Mouse (Mus musculus): ENCODE measurements at regions not wholly inside any gene's neighbourhood (a gene's known extent, or its start where the extent isn't known, plus 50 kb on each side); places are given as distances from the start of the nearest gene placed in this dataset.

GRCm38 (mm10) chr17:51683318-51683717 is 149.8 kb downstream of the Satb1 start:
- H3K9ac ChIP-seq (replicated peaks; ENCODE audit: low read depth, low read length), result no peak overlapping the region
- no peaks in the 10 kb centered on the region for H3K27me3 ChIP-seq (ENCODE audit: control insufficient read depth, insufficient read depth, low read length)
- no peak overlapping the region for H3K4me2 ChIP-seq (replicated peaks; ENCODE audit: low read depth, low read length)
- no peaks in the 10 kb centered on the region for H3K9me3 ChIP-seq (ENCODE audit: control insufficient read depth, low read depth, low read length)
- WGBS, result 75% methylated on average over 4 of the region's 4 CpGs
- H3K4me1 ChIP-seq (ENCODE audit: control insufficient read depth, insufficient read depth, low read length), result no peaks in the 10 kb centered on the region
- no peak for ATAC-seq (ENCODE audit: insufficient number of reproducible peaks, insufficient read depth, low FRiP score, low read depth)
- H3K4me3 ChIP-seq (ENCODE audit: low read depth, low read length), result no peak overlapping the region
- H3K27ac ChIP-seq (ENCODE audit: low read length), result no peak overlapping the region
- H3K36me3 ChIP-seq (ENCODE audit: control insufficient read depth, insufficient read depth, low read length), result no peaks in the 10 kb centered on the region

GRCm38 (mm10) chr17:51682368-51682767 is 150.7 kb downstream of the Satb1 start:
- Histone ChIP-seq H3K9me3 (ENCODE audit: control insufficient read depth, low read depth, low read length) (no peaks in the 10 kb centered on the region), H3K27me3 (ENCODE audit: control insufficient read depth, insufficient read depth, low read length) (no peaks in the 10 kb centered on the region), H3K4me3 (ENCODE audit: low read depth, low read length) (no peak overlapping the region), H3K9ac (replicated peaks; ENCODE audit: low read depth, low read length) (no peak overlapping the region), H3K4me1 (ENCODE audit: control insufficient read depth, insufficient read depth, low read length) (no peaks in the 10 kb centered on the region), H3K36me3 (ENCODE audit: control insufficient read depth, insufficient read depth, low read length) (no peaks in the 10 kb centered on the region), H3K4me2 (replicated peaks; ENCODE audit: low read depth, low read length) (no peak overlapping the region), H3K27ac (ENCODE audit: low read length) (no peak overlapping the region)
- ATAC-seq (ENCODE audit: insufficient number of reproducible peaks, insufficient read depth, low FRiP score, low read depth), result no peak
- 71% methylated on average over 3 of the region's 3 CpGs for WGBS

GRCm38 (mm10) chr17:51677451-51677850 is 155.6 kb downstream of the Satb1 start:
- H3K36me3 ChIP-seq (ENCODE audit: control insufficient read depth, insufficient read depth, low read length), result no peaks in the 10 kb centered on the region
- no peaks in the 10 kb centered on the region for H3K4me1 ChIP-seq (ENCODE audit: control insufficient read depth, insufficient read depth, low read length)
- H3K4me3 ChIP-seq (ENCODE audit: low read depth, low read length), result no peak overlapping the region
- WGBS, result 89% methylated on average over 8 of the region's 8 CpGs
- ATAC-seq (ENCODE audit: insufficient number of reproducible peaks, insufficient read depth, low FRiP score, low read depth), result no peak
- H3K9me3 ChIP-seq (ENCODE audit: control insufficient read depth, low read depth, low read length), result no peaks in the 10 kb centered on the region
- no peak overlapping the region for H3K4me2 ChIP-seq (replicated peaks; ENCODE audit: low read depth, low read length)
- H3K27me3 ChIP-seq (ENCODE audit: control insufficient read depth, insufficient read depth, low read length), result no peaks in the 10 kb centered on the region
- no peak overlapping the region for H3K27ac ChIP-seq (ENCODE audit: low read length)
- no peak overlapping the region for H3K9ac ChIP-seq (replicated peaks; ENCODE audit: low read depth, low read length)

- H3K4me3 ChIP-seq (ENCODE audit: low read depth, low read length), result no peak overlapping the region
- H3K4me2 ChIP-seq (replicated peaks; ENCODE audit: low read depth, low read length), result no peak overlapping the region
- H3K27ac ChIP-seq (ENCODE audit: low read length), result no peak overlapping the region
- H3K27me3 ChIP-seq (ENCODE audit: control insufficient read depth, insufficient read depth, low read length), result no peaks in the 10 kb centered on the region
- no peaks in the 10 kb centered on the region for H3K36me3 ChIP-seq (ENCODE audit: control insufficient read depth, insufficient read depth, low read length)
- no peak overlapping the region for H3K9ac ChIP-seq (replicated peaks; ENCODE audit: low read depth, low read length)
- no peak for ATAC-seq (ENCODE audit: insufficient number of reproducible peaks, insufficient read depth, low FRiP score, low read depth)
- 80% methylated on average over 4 of the region's 4 CpGs for WGBS
- no peaks in the 10 kb centered on the region for H3K9me3 ChIP-seq (ENCODE audit: control insufficient read depth, low read depth, low read length)
- no peaks in the 10 kb centered on the region for H3K4me1 ChIP-seq (ENCODE audit: control insufficient read depth, insufficient read depth, low read length)
Observed at GRCm38 (mm10) chr17:51658408-51658807, 174.7 kb downstream of the Satb1 start.

- no peak overlapping the region for H3K4me3 ChIP-seq (ENCODE audit: low read depth, low read length)
- no peak for ATAC-seq (ENCODE audit: insufficient number of reproducible peaks, insufficient read depth, low FRiP score, low read depth)
Observed at GRCm38 (mm10) chr17:51653881-51654280, 179.2 kb downstream of the Satb1 start.

GRCm38 (mm10) chr17:51651880-51652279 is 181.2 kb downstream of the Satb1 start:
- H3K27ac ChIP-seq (ENCODE audit: low read length), result no peak overlapping the region
- 73% methylated on average over 2 of the region's 2 CpGs for WGBS
- no peak overlapping the region for H3K9ac ChIP-seq (replicated peaks; ENCODE audit: low read depth, low read length)
- no peak overlapping the region for H3K4me3 ChIP-seq (ENCODE audit: low read depth, low read length)
- no peaks in the 10 kb centered on the region for H3K4me1 ChIP-seq (ENCODE audit: control insufficient read depth, insufficient read depth, low read length)
- no peaks in the 10 kb centered on the region for H3K9me3 ChIP-seq (ENCODE audit: control insufficient read depth, low read depth, low read length)
- ATAC-seq (ENCODE audit: insufficient number of reproducible peaks, insufficient read depth, low FRiP score, low read depth), result no peak
- no peaks in the 10 kb centered on the region for H3K27me3 ChIP-seq (ENCODE audit: control insufficient read depth, insufficient read depth, low read length)
- H3K4me2 ChIP-seq (replicated peaks; ENCODE audit: low read depth, low read length), result no peak overlapping the region
- H3K36me3 ChIP-seq (ENCODE audit: control insufficient read depth, insufficient read depth, low read length), result no peaks in the 10 kb centered on the region

More at GRCm38 (mm10) chr17:51653881-51654280, 179.2 kb downstream of the Satb1 start:
- H3K9ac ChIP-seq (replicated peaks; ENCODE audit: low read depth, low read length), result no peak overlapping the region
- H3K27me3 ChIP-seq (ENCODE audit: control insufficient read depth, insufficient read depth, low read length), result no peaks in the 10 kb centered on the region
- WGBS, result 70% methylated on average over 3 of the region's 3 CpGs
- H3K4me1 ChIP-seq (ENCODE audit: control insufficient read depth, insufficient read depth, low read length), result no peaks in the 10 kb centered on the region
- no peaks in the 10 kb centered on the region for H3K36me3 ChIP-seq (ENCODE audit: control insufficient read depth, insufficient read depth, low read length)
- H3K9me3 ChIP-seq (ENCODE audit: control insufficient read depth, low read depth, low read length), result no peaks in the 10 kb centered on the region
- H3K27ac ChIP-seq (ENCODE audit: low read length), result no peak overlapping the region
- H3K4me2 ChIP-seq (replicated peaks; ENCODE audit: low read depth, low read length), result no peak overlapping the region

GRCm38 (mm10) chr17:51649213-51649815 is 183.8 kb downstream of the Satb1 start:
- no peaks in the 10 kb centered on the region for H3K36me3 ChIP-seq (ENCODE audit: control insufficient read depth, insufficient read depth, low read length)
- H3K4me3 ChIP-seq (ENCODE audit: low read depth, low read length), result no peak overlapping the region
- no peak for ATAC-seq (ENCODE audit: insufficient number of reproducible peaks, insufficient read depth, low FRiP score, low read depth)
- H3K4me1 ChIP-seq (ENCODE audit: control insufficient read depth, insufficient read depth, low read length), result no peaks in the 10 kb centered on the region
- H3K27ac ChIP-seq (ENCODE audit: low read length), result no peak overlapping the region
- H3K9me3 ChIP-seq (ENCODE audit: control insufficient read depth, low read depth, low read length), result no peaks in the 10 kb centered on the region
- H3K4me2 ChIP-seq (replicated peaks; ENCODE audit: low read depth, low read length), result no peak overlapping the region
- no peak overlapping the region for H3K9ac ChIP-seq (replicated peaks; ENCODE audit: low read depth, low read length)
- 70% methylated on average over 12 of the region's 12 CpGs for WGBS
- no peaks in the 10 kb centered on the region for H3K27me3 ChIP-seq (ENCODE audit: control insufficient read depth, insufficient read depth, low read length)

GRCm38 (mm10) chr17:51646416-51646815 is 186.7 kb downstream of the Satb1 start:
- no peaks in the 10 kb centered on the region for H3K9me3 ChIP-seq (ENCODE audit: control insufficient read depth, low read depth, low read length)
- H3K9ac ChIP-seq (replicated peaks; ENCODE audit: low read depth, low read length), result no peak overlapping the region
- no peaks in the 10 kb centered on the region for H3K4me1 ChIP-seq (ENCODE audit: control insufficient read depth, insufficient read depth, low read length)
- no peaks in the 10 kb centered on the region for H3K27me3 ChIP-seq (ENCODE audit: control insufficient read depth, insufficient read depth, low read length)
- no peak overlapping the region for H3K4me3 ChIP-seq (ENCODE audit: low read depth, low read length)
- H3K27ac ChIP-seq (ENCODE audit: low read length), result no peak overlapping the region
- no peak overlapping the region for H3K4me2 ChIP-seq (replicated peaks; ENCODE audit: low read depth, low read length)
- 83% methylated on average over 2 of the region's 2 CpGs for WGBS
- ATAC-seq (ENCODE audit: insufficient number of reproducible peaks, insufficient read depth, low FRiP score, low read depth), result no peak
- H3K36me3 ChIP-seq (ENCODE audit: control insufficient read depth, insufficient read depth, low read length), result no peaks in the 10 kb centered on the region

GRCm38 (mm10) chr17:51645866-51646265 is 187.2 kb downstream of the Satb1 start:
- Histone ChIP-seq H3K9ac (replicated peaks; ENCODE audit: low read depth, low read length) (no peak overlapping the region), H3K4me1 (ENCODE audit: control insufficient read depth, insufficient read depth, low read length) (no peaks in the 10 kb centered on the region), H3K9me3 (ENCODE audit: control insufficient read depth, low read depth, low read length) (no peaks in the 10 kb centered on the region), H3K4me3 (ENCODE audit: low read depth, low read length) (no peak overlapping the region), H3K27ac (ENCODE audit: low read length) (no peak overlapping the region), H3K4me2 (replicated peaks; ENCODE audit: low read depth, low read length) (no peak overlapping the region), H3K36me3 (ENCODE audit: control insufficient read depth, insufficient read depth, low read length) (no peaks in the 10 kb centered on the region), H3K27me3 (ENCODE audit: control insufficient read depth, insufficient read depth, low read length) (no peaks in the 10 kb centered on the region)
- no peak for ATAC-seq (ENCODE audit: insufficient number of reproducible peaks, insufficient read depth, low FRiP score, low read depth)
- WGBS, result 62% methylated on average over 1 of the region's 1 CpGs

All from stomach, embryonic 14.5 days (tissue).